Mouse (Mus musculus): ENCODE measurements at regions not wholly inside any gene's neighbourhood (a gene's known extent, or its start where the extent isn't known, plus 50 kb on each side); places are given as distances from the start of the nearest gene placed in this dataset.

- no peak for DNase-seq (ENCODE audit: low spot score in 2 of 2)
These were observed 156.7 kb upstream of the Gm5148 start for GRCm38 (mm10) chr3:37881016-37881415.

- DNase-seq (ENCODE audit: low spot score in 2 of 2) = no peak
These were observed 154.8 kb upstream of the Gm5148 start for GRCm38 (mm10) chr3:37879056-37879455.

GRCm38 (mm10) chr3:37876016-37876765 is 151.9 kb upstream of the Gm5148 start:
- DNase-seq (ENCODE audit: low spot score in 2 of 2) = no peak

DNA sequence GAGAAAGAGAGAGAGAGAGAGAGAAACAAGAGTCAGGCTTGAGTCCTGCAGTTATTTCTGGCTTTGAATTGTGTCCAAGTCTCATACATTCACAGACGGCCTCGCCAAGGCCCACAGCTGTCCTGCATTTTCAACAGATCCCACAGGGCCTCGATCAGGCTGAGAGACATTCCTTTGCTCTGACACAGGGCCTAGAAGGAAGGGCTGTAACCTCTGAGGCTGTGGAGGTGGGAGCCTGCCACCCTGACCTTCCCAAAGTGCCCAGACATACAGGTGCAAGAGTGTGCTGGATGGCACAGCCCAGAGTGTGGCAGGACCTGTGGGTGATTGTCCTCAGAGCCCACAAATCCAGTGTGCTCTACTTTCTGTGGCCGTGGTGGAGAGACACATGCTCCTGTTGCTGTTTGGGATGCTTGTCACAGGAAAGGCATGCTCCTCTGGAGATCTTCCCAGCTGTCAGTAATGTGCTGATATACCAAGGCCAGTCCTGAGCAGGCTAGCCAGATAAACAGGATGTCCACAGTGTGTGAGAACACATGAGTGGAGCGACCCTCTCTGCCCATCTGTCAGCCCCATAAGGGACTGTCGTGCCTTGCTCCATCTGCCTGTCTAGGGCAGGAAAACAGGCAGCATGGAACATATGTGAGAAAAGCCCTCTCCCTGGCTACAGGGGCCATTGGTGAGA is 151.2 kb upstream of the Gm5148 start:
- DNase-seq (ENCODE audit: low spot score in 2 of 2) = no peak

- DNase-seq (ENCODE audit: low spot score in 2 of 2) = no peak
These were observed 150.6 kb upstream of the Gm5148 start for GRCm38 (mm10) chr3:37874864-37875263.

GRCm38 (mm10) chr3:37874346-37874745 is 150.1 kb upstream of the Gm5148 start:
- DNase-seq (ENCODE audit: low spot score in 2 of 2) = no peak

DNA sequence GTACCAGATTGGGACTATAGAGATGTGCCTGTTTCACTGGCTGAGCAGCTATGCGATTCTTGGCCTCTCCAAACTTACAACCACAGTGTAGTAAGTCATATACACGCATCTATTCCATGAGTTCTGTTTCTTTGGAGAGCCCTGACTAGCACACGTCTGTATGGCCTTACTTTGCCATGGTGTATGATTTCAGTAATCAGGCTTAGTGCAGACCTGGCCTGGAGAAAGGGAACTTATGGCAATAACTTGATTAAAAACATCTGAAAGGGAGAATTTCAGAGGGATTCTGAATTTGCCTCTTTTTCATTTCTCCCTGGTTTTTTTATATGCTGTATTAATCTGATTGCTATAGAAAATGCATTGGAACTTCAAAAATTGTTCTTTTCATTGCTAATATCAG is 148.0 kb upstream of the Gm5148 start:
- no peak for DNase-seq (ENCODE audit: low spot score in 2 of 2)

- DNase-seq (ENCODE audit: low spot score in 2 of 2) = no peak
These were observed 146.8 kb upstream of the Gm5148 start for GRCm38 (mm10) chr3:37871076-37871475.

GRCm38 (mm10) chr3:37868454-37868853 is 144.2 kb upstream of the Gm5148 start:
- DNase-seq (ENCODE audit: low spot score in 2 of 2) = no peak

DNA sequence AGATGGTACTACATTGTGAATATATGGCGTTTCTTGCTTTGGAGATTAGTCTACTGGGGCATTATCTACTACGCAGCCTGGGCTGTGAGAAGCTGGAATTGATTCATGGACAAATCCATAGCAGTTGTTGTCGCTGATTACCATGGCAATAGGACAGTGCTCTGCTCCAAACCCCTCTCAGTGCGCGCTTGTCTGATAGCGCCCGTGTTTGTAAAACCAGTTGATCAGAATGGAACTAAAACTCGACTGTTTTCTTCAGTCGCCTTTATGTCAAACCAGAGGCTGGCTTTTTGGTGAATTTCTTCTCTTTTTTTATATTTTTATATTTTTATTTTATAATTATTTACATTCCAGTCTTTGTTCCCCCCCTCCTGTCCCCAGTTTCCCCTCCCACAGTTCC is 138.5 kb upstream of the Gm5148 start:
- DNase-seq (ENCODE audit: low spot score in 2 of 2) = no peak

DNA sequence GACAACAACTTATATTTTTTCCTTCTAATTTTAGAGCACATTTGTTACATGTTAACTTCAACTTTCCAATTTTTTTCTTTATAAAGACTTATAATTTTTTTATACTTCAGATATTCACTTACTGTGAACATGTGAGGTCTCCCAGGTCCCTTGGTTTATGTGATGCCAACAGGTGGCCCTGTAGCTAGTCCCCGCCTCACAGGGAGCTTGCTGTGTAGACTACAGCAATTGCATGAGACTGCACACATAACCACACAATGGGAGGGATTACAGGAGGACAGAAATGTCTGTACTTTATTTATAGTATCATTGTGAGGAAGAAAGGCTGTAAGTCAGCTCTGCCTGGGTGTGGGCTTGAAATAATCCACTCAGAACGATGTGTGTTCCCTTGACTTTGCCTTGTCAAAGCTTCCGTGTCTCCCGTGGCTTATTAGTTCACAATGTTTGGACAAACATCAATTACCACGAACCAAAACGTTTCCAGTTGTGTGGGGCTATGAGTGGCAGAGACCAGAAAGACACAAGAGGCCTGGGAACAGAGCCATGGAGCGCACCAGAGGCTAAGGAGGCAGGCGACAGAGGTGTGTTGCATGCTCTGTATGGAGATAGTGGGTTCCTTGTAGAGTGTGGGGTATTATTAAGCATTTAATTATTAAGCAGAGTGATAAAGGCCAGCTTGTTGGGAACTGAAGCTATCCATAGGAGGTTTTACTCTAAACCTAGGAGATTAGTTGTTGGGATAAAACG is 136.6 kb upstream of the Gm5148 start:
- DNase-seq (ENCODE audit: low spot score in 2 of 2) = no peak

DNA sequence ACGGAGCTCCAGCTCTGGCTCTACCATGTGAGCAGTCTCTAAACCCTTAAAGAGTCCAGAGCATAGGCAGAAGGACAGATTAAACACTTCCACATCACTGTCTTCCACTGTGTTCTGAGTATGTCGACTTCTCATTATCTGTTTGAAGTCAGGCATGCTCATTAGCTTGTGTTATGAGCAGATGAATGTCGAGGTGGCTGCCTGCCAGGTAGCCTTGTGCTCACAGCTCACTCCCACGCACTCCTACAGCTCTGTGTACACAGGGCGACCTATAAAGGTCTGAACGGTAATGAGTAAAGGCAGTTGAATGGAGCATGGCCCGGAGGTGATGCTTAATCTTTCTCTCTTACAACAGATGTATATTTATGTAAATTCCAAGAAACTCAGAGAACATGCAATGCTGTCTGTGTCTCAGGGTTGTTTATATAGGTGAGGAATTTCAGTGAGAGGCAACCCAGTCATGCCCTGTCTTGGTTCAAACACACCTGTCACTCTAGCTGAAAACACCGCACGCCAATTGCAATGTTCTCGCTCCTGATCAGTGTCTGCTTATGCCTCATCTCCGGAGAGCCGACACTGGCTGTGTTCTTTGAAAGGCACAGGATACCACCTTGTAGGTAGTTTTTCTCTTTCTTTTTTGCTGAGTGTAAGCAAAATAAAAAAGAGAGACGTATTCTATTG is 135.9 kb upstream of the Gm5148 start:
- peak; percentile 34 to 39 for DNase-seq (ENCODE audit: low spot score in 2 of 2)

GRCm38 (mm10) chr3:37858624-37859302 is 134.5 kb upstream of the Gm5148 start:
- no peak for DNase-seq (ENCODE audit: low spot score in 2 of 2)

DNA sequence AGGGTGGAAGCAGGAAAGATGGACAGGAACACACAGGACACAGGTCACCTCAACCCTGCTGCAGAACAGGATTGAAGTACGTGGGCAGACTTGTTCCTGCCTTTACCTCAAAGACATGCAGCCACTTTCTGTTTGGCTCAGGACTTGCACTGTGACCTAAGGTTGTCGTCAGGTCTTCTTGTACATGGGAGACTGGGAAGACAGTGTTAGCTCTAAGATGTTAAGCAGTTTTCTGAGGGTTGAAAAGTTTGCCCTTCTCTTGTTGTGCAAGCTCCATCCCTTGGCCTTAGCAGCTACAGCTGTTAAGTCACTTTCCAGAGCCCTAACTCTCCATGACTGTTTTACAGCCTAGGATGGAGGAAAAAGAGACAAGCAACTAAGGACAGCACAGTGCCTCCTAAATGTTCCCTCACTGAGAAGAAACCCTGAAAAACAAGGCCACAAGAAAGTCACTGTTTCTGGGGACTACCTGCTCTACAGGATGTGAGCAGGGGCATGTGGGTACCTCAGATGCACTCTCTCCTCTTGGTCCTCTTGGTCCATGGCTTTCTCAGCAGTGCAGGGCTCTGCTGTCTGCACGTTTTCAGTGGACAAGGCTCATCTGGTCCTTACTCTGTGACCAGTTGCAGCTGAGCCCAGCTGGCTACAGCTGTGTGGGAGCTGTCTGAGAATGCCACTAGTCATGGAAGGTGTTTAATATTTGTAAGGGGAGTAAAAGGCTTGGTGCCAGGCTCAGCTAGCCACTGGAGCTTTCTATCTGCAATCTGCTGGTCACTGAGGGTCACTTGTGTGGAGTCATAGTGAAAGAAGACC is 122.1 kb upstream of the Gm5148 start:
- no peak for DNase-seq (ENCODE audit: low spot score in 2 of 2)

GRCm38 (mm10) chr3:37845313-37846023 is 121.2 kb upstream of the Gm5148 start:
- no peak for DNase-seq (ENCODE audit: low spot score in 2 of 2)

DNA sequence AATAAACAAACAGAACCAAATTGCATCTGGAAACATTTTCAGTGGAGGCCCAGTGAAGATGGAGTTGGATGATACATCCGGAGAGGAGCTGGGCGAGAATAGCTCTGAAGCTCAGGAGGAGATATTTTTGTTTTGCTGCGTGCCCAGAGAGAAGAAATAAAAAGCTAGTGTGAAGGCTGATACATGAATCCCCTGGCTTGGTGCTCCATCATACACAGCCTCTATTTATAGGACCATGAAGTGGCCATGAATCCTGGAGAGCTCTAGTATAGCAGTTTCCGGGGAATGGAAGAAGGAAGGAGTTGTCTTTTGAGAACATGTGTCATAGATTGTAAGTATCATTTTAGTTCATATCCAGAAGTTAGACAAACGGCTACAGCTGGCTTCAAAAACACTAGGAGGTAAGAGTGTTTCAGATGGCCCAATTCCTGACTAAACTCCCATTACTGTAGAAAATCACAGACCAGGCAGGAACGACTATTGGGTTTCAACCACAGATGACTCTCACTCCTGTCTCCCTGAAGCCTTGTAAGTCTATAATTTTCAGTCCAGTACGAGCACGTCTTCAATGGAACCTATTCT is 120.5 kb upstream of the Gm5148 start:
- peak; percentile 25 for DNase-seq (ENCODE audit: low spot score in 2 of 2)

GRCm38 (mm10) chr3:37842289-37842688 is 118.0 kb upstream of the Gm5148 start:
- no peak for DNase-seq (ENCODE audit: low spot score in 2 of 2)

DNA sequence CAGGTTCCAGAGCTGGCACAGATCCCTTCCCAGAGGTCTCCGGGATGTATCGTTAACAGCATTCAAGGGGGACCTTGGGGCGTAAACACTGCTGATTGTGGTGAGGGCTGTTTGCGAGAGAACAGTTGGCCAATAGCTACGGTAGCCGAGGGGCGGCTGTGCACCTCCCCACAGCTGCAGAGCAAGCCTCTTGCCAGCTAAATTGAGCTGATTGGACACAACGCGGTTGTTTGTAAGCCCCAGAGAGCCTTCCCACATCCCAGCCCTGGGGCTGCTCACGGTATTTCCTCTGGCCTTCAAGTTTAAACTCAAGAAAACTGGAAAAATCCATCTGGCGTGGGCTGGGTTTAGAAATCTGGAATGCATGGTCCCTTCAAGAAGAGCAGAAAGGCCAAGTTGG is 114.6 kb upstream of the Gm5148 start:
- DNase-seq (ENCODE audit: low spot score in 2 of 2) = no peak

DNA sequence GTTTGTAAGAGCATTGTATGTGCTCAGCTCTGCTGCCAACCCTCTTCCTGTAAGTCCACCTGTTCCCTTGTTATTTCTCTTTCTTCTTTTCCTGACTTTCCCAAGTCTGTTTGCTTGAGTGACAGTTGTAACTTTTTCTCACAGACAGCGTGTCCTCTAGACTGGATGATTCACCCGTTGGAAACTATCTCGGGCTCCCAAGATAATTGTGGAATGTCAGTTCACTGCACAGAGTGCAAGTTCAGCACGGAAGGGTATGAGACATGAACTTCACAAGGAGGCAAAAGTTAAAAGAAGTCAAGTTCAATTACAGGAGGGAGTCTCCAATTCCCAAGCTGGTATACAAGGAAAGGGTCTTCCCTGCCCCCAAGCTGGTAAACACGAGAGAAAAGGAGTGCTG is 112.5 kb upstream of the Gm5148 start:
- no peak for DNase-seq (ENCODE audit: low spot score in 2 of 2)

DNA sequence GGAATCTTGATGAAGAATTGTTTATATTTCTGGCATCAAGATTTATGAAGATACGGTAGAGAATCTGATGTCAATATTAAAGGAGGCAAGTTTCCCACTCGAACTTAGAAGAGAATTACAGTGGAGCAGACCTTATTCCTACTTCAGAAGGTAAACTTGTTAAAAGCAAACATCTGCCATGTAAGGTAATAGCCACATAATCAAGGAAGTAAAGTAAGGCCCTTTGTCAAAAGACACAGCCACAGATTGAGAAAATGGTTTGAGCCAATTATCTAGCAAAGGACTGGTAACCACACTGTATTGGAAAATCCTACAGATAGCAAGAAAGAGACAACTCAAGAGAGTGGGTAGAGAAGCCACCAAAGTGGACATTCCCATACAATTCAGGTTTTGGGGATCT is 111.4 kb upstream of the Gm5148 start:
- DNase-seq (ENCODE audit: low spot score in 2 of 2) = no peak

All from right cerebral cortex, adult 2 months (tissue).